8 mouse cellular contexts compared by ENCODE assay signal in genomic region chr2:167959384-167959911, GRCm38 (mm10). TPM values are rescaled to one million over a fixed set of nuclear protein-coding genes. Genes with fewer than 3 reads are reported as not detected.
DNase-seq lines count a peak whose midpoint lies in the region; ATAC-seq and TF ChIP-seq lines count a peak whose summit lies in the region.

No protein-coding gene starts in this region.

- DNase-seq in heart, postnatal 25 days (ENCODE audit: low spot score), result no peak
- DNase-seq in layer of hippocampus, postnatal 14 days (ENCODE audit: low spot score in 2 of 2), result no peak
- DNase-seq in cerebellum, postnatal 36 days, result no peak

- H3K9me3 ChIP-seq in heart, embryonic 12.5 days (replicated peaks), result no peaks in the 10 kb centered on the region
- H3K9me3 ChIP-seq in heart, embryonic 16.5 days (replicated peaks; ENCODE audit: control insufficient read depth, low read length), result no peaks in the 10 kb centered on the region
- H3K9me3 ChIP-seq in forebrain, embryonic 15.5 days, result no peaks in the 10 kb centered on the region

- intact Hi-C loops in heart, postnatal 25 days (cut with DNase I), result no loop called here

- 52% methylated on average over 4 of the region's 4 CpGs for WGBS in heart, embryonic 12.5 days
- 57% methylated on average over 4 of the region's 4 CpGs for WGBS in heart, embryonic 16.5 days
- WGBS in forebrain, embryonic 15.5 days, result 89% methylated on average over 4 of the region's 4 CpGs

- H3K79me2 ChIP-seq in C2C12 (ENCODE audit: control insufficient read depth, insufficient read depth), result peaks cover 78% of the 10 kb centered on the region

- no peak for ATAC-seq in heart, embryonic 12.5 days (ENCODE audit: insufficient number of reproducible peaks, low FRiP score)
- ATAC-seq in heart, embryonic 16.5 days (replicated peaks; ENCODE audit: extremely low read depth, insufficient read depth, low FRiP score), result no peak
- peak; percentile 31; the same call in 1 of the 2 replicates for ATAC-seq in megakaryocyte, adult 5-6 weeks (ENCODE audit: poor library complexity, severe bottlenecking)
- no peak for ATAC-seq in forebrain, embryonic 15.5 days (replicated peaks)

- H3K4me2 ChIP-seq in heart, embryonic 12.5 days, result peak overlapping the region; percentile 34
- H3K4me2 ChIP-seq in heart, embryonic 16.5 days (ENCODE audit: low read depth, low read length), result peak overlapping the region; percentile 27
- H3K4me2 ChIP-seq in forebrain, embryonic 15.5 days (replicated peaks), result no peak overlapping the region

- peaks cover 6% of the 10 kb centered on the region for H3K36me3 ChIP-seq in heart, embryonic 12.5 days
- H3K36me3 ChIP-seq in C2C12 (ENCODE audit: control insufficient read depth, insufficient read depth), result peaks cover 9% of the 10 kb centered on the region
- H3K36me3 ChIP-seq in heart, embryonic 16.5 days (ENCODE audit: control insufficient read depth, insufficient read depth), result peaks cover 5% of the 10 kb centered on the region; the same call in 1 of the 2 replicates
- H3K36me3 ChIP-seq in forebrain, embryonic 15.5 days, result peaks cover 9% of the 10 kb centered on the region

- TF ChIP-seq CTCF in C2C12 (IDR thresholded peaks at IDR 0.05; ENCODE audit: control insufficient read depth, insufficient read depth, insufficient read length), result no peak

- no peaks in the 10 kb centered on the region for H3K27me3 ChIP-seq in heart, embryonic 12.5 days (replicated peaks)
- H3K27me3 ChIP-seq in C2C12 (ENCODE audit: control insufficient read depth, insufficient read depth, insufficient read length), result no peaks in the 10 kb centered on the region
- no peaks in the 10 kb centered on the region for H3K27me3 ChIP-seq in heart, embryonic 16.5 days (ENCODE audit: control insufficient read depth, insufficient read depth, low read length)
- H3K27me3 ChIP-seq in forebrain, embryonic 15.5 days, result no peaks in the 10 kb centered on the region

- H3K4me1 ChIP-seq in heart, embryonic 12.5 days (replicated peaks), result peaks cover 83% of the 10 kb centered on the region
- H3K4me1 ChIP-seq in heart, embryonic 16.5 days (ENCODE audit: control insufficient read depth, insufficient read depth, low read length), result peaks cover 61% of the 10 kb centered on the region
- peaks cover 23% of the 10 kb centered on the region; the same call in 1 of the 2 replicates for H3K4me1 ChIP-seq in forebrain, embryonic 15.5 days

- H3K4me3 ChIP-seq in heart, embryonic 12.5 days, result no peak overlapping the region
- H3K4me3 ChIP-seq in C2C12 (ENCODE audit: insufficient read depth, poor library complexity, severe bottlenecking), result no peak overlapping the region
- no peak overlapping the region for H3K4me3 ChIP-seq in heart, embryonic 16.5 days (ENCODE audit: low read length)
- no peak overlapping the region for H3K4me3 ChIP-seq in forebrain, embryonic 15.5 days

- no peak overlapping the region for H3K9ac ChIP-seq in heart, embryonic 12.5 days
- H3K9ac ChIP-seq in heart, embryonic 16.5 days (ENCODE audit: low read length), result peak overlapping the region; percentile 3; the same call in 1 of the 2 replicates
- H3K9ac ChIP-seq in forebrain, embryonic 15.5 days (replicated peaks), result no peak overlapping the region

- H3K27ac ChIP-seq in heart, embryonic 12.5 days (ENCODE audit: poor library complexity, severe bottlenecking), result peak overlapping the region; percentile 70
- H3K27ac ChIP-seq in heart, embryonic 16.5 days (ENCODE audit: low read length), result peak overlapping the region; percentile 78
- H3K27ac ChIP-seq in forebrain, embryonic 15.5 days (replicated peaks), result no peak overlapping the region

- peaks cover 29% of the 10 kb centered on the region for H3K79me3 ChIP-seq in C2C12 (ENCODE audit: low read depth)

- H3ac ChIP-seq in C2C12 (ENCODE audit: control insufficient read depth, insufficient read length, low read depth), result peak overlapping the region; percentile 45

TF ChIP-seq in C2C12, 6 proteins besides CTCF, POLR2A, EP300 and RAD21:
- TF ChIP-seq MYOD1 (IDR thresholded peaks at IDR 0.05; ENCODE audit: control insufficient read depth, insufficient read length, low read depth) (peak; percentile 9), MYOG (IDR thresholded peaks at IDR 0.05; ENCODE audit: control insufficient read depth, extremely low read depth, insufficient read length) (no peak), USF1 (IDR thresholded peaks at IDR 0.05; ENCODE audit: low read depth) (no peak), MAX (IDR thresholded peaks at IDR 0.05) (no peak), FOSL1 (IDR thresholded peaks at IDR 0.05; ENCODE audit: insufficient read depth, low read length, poor library complexity, severe bottlenecking) (no peak)

RNA-seq across cellular contexts. Expression of gene Ptpn1, which starts 27.6 kb away (rescaled TPM):
- 59.5 and 63.3 TPM in 2 replicates for polyA plus RNA-seq in heart, embryonic 12.5 days (2016; fragmentation: Nextera tagmentation; extraction: Ambion mirVana)
- total RNA-seq in heart, postnatal 25 days (2021), result 10 to 100 TPM; 21.9 to 23.4 TPM
- 64.6 TPM for polyA plus RNA-seq in C2C12 (2012; fragmentation: generic; extraction: Trizol)
- 44.7 and 50.8 TPM in 2 replicates for polyA plus RNA-seq in heart, embryonic 16.5 days (2015; fragmentation: Nextera tagmentation; extraction: Ambion mirVana)
- total RNA-seq in megakaryocyte, adult 5-6 weeks (2015), result 49.1 and 54.8 TPM in 2 replicates
- 145 and 151 TPM in 2 replicates for total RNA-seq in megakaryocyte, adult 5-6 weeks (2017)
- 10 to 100 TPM; 65.4 to 67.7 TPM for total RNA-seq in layer of hippocampus, postnatal 14 days (2021)
- 95.0 and 105 TPM in 2 replicates for polyA plus RNA-seq in forebrain, embryonic 15.5 days (2015; fragmentation: Nextera tagmentation; extraction: Ambion mirVana)

RNA-seq across cellular contexts. Expression of gene Ripor3, which starts 51.0 kb away (rescaled TPM):
- 1.3 and 1.5 TPM in 2 replicates for polyA plus RNA-seq in heart, embryonic 12.5 days (2016; fragmentation: Nextera tagmentation; extraction: Ambion mirVana)
- total RNA-seq in heart, postnatal 25 days (2021), result under 1 TPM; 0.49 to 0.75 TPM
- polyA plus RNA-seq in C2C12 (2012; fragmentation: generic; extraction: Trizol), result 0.04 TPM
- 0.84 and 0.99 TPM in 2 replicates for polyA plus RNA-seq in heart, embryonic 16.5 days (2015; fragmentation: Nextera tagmentation; extraction: Ambion mirVana)
- total RNA-seq in megakaryocyte, adult 5-6 weeks (2015), result 0.20 TPM in 1 of 2 replicates, not detected in the other
- total RNA-seq in megakaryocyte, adult 5-6 weeks (2017), result not detected in 2 replicates
- total RNA-seq in layer of hippocampus, postnatal 14 days (2021), result under 1 TPM; 0.14 to 0.21 TPM
- polyA plus RNA-seq in forebrain, embryonic 15.5 days (2015; fragmentation: Nextera tagmentation; extraction: Ambion mirVana), result 0.13 and 0.28 TPM in 2 replicates
